Mouse (Mus musculus) cortical plate, adult 2 months (tissue): ENCODE data around the gene Zfp644.

Experiments
- CTCF ChIP-seq: fragments of 200-500 bp; IDR thresholded peaks from 2 replicates; pipeline ENCODE4 v1.5.1; 2011; ENCODE audit warnings: mild to moderate bottlenecking, control low read depth, low read length; ENCODE audit not compliant: insufficient read depth; ENCODE audit errors: extremely low read depth
- POLR2A ChIP-seq: fragments of 200-500 bp; IDR thresholded peaks from 2 replicates; pipeline ENCODE4 v1.6.1; 2011; ENCODE audit warnings: mild to moderate bottlenecking, low read length, control low read depth; ENCODE audit not compliant: insufficient read depth; ENCODE audit errors: extremely low read depth

- no peak for TF ChIP-seq CTCF
- no peak for TF ChIP-seq POLR2A
Observed at GRCm38 (mm10) chr5:106643434-106643833, 53.7 kb downstream of the Zfp644 start.
